Mouse (Mus musculus) liver, embryonic 15.5 days (tissue): ENCODE results near the gene Bcor. TPM values are rescaled to one million over a fixed set of nuclear protein-coding genes. Genes with fewer than 3 reads are reported as not detected.

Source experiments
- ATAC-seq: fragments of 200-750 bp; cut with Nextera tagmentation; 2 replicates; pipeline ENCODE4 v1.8.0; 2017; ENCODE audit warnings: moderate number of reproducible peaks, mild to moderate bottlenecking, moderate library complexity; ENCODE audit not compliant: insufficient read depth
- H3K27ac ChIP-seq: fragments of 300-500 bp; sonication (generic); replicated peaks from 2 replicates; pipeline ENCODE4 v1.5.1; 2015; ENCODE audit warnings: mild to moderate bottlenecking, inconsistent platforms
- H3K27me3 ChIP-seq: fragments of 300-500 bp; sonication (generic); 2 replicates; pipeline ENCODE4 v1.6.1; 2015; ENCODE audit warnings: mild to moderate bottlenecking, inconsistent platforms
- H3K36me3 ChIP-seq: fragments of 300-500 bp; sonication (generic); replicated peaks from 2 replicates; pipeline ENCODE4 v1.6.1; 2015; ENCODE audit warnings: moderate library complexity, mild to moderate bottlenecking, inconsistent platforms
- H3K4me1 ChIP-seq: fragments of 300-500 bp; sonication (generic); replicated peaks from 2 replicates; pipeline ENCODE4 v1.6.1; 2015; ENCODE audit warnings: inconsistent platforms
- H3K4me2 ChIP-seq: fragments of 300-500 bp; sonication (generic); 2 replicates; pipeline ENCODE4 v1.6.1; 2015; ENCODE audit warnings: moderate library complexity, mild to moderate bottlenecking, inconsistent platforms
- H3K4me3 ChIP-seq: fragments of 300-500 bp; sonication (generic); replicated peaks from 2 replicates; pipeline ENCODE4 v1.5.1; 2015; ENCODE audit warnings: mild to moderate bottlenecking, inconsistent platforms
- H3K9ac ChIP-seq: fragments of 300-500 bp; sonication (generic); 2 replicates; pipeline ENCODE4 v1.6.1; 2015; ENCODE audit warnings: moderate library complexity, mild to moderate bottlenecking, inconsistent platforms
- H3K9me3 ChIP-seq: fragments of 300-500 bp; sonication (generic); replicated peaks from 2 replicates; pipeline ENCODE4 v1.6.1; 2016; ENCODE audit warnings: inconsistent platforms
- WGBS: fragments of 180-500 bp; shearing (Covaris S2); methylation state at CpG from one replicate; pipeline ENCODE4 v1.1.7; 2015; ENCODE audit warnings: mixed read lengths; ENCODE audit not compliant: insufficient replicate concordance; 5-methylcytosine and 5-hydroxymethylcytosine counted together
- polyA plus RNA-seq: library from polyadenylated mRNA; unstranded; fragments of >200 nt; fragmentation: Nextera tagmentation; extraction: Ambion mirVana; gene quantifications from 2 replicates; pipeline ENCODE4 v1.2.1, GENCODE M21; 2015

The Bcor gene
- polyA plus RNA-seq, 1 experiment from 2014 or later: 4.3 TPM

DNA sequence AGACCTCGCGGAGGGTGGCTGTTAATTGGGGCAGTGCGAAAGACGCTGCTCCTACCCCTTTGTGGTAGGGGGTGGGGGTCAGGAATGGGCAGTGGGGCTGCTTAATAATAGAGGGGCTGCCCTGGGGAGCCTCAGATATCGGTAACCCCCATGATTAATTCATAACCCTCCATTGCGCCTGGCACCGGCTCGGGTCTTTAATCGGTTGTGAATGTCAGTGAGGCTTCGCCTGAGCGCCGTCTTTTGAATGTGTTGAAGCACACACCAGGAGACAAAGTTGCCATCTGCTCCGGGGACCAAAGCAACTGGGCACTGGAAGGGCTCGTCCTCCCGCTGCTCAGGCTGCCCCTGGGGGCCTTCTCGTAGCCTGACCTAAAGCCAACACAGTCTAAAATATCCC is 158.8 kb downstream of the Bcor start:
- peak overlapping the region; percentile 87 for H3K4me2 ChIP-seq
- H3K27me3 ChIP-seq: peaks cover 44% of the 10 kb centered on the region

DNA sequence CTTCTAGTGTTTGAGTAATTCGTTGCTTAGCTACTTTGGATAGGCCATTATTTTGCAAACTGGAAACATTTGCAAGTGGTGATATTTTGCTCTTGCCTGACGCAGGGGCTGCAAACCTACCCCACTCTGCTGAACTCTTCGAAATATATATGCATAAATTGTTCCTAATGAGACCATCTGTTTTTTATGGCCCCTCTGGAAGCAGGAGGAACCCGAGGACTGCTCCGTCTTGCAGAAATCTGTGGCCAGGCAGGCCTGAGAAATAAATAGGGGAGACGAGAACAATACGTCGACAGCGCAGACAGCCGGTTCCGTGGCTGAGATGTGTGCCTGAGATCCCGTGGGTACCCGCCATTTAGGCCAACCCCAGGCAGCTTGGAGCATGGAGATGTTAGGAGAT is 159.5 kb downstream of the Bcor start:
- H3K27me3 ChIP-seq: peaks cover 38% of the 10 kb centered on the region
- H3K36me3 ChIP-seq: no peaks in the 10 kb centered on the region
- no peaks in the 10 kb centered on the region for H3K9me3 ChIP-seq
- no peak overlapping the region for H3K27ac ChIP-seq
- no peak for ATAC-seq
- peaks cover 94% of the 10 kb centered on the region for H3K4me1 ChIP-seq
- no peak overlapping the region for H3K4me3 ChIP-seq
- no peak overlapping the region for H3K4me2 ChIP-seq
- WGBS: 49% methylated on average over 13 of the region's 13 CpGs
- no peak overlapping the region for H3K9ac ChIP-seq

More for the DNA sequence above, 158.8 kb downstream of the Bcor start:
- no peak for ATAC-seq
- H3K36me3 ChIP-seq: no peaks in the 10 kb centered on the region
- WGBS: 51% methylated on average over 16 of the region's 16 CpGs
- peak overlapping the region; percentile 64; the same call in 1 of the 2 replicates for H3K27ac ChIP-seq
- peak overlapping the region; percentile 45; the same call in 1 of the 2 replicates for H3K4me3 ChIP-seq
- no peaks in the 10 kb centered on the region for H3K9me3 ChIP-seq
- peaks cover 92% of the 10 kb centered on the region for H3K4me1 ChIP-seq
- H3K9ac ChIP-seq: peak overlapping the region; percentile 45; the same call in 1 of the 2 replicates

DNA sequence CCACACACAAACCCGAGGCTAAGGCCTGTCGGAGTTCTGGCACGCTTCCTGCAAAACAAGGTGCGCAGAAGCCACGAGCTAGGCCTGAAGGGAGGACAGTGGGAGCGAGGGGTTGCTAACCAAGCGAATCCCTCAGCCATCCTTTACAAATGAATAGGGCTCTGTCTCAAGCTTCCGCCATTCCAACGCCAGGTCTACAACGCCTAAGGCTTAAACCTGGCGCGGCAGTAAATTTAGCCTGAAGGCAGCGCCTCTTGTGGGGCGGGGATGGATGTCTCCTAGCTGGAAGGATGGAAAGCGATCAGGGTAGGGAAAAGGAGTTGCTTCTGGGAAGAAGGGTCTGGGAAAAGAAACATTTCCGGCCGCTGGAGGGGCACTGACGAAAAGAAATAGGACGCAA is 160.2 kb downstream of the Bcor start:
- peaks cover 95% of the 10 kb centered on the region for H3K4me1 ChIP-seq
- H3K9ac ChIP-seq: peak overlapping the region; percentile 58; the same call in 1 of the 2 replicates
- H3K4me3 ChIP-seq: no peak overlapping the region
- peak overlapping the region; percentile 89 for H3K4me2 ChIP-seq
- H3K27me3 ChIP-seq: peaks cover 32% of the 10 kb centered on the region
- 50% methylated on average over 19 of the region's 19 CpGs for WGBS
- H3K36me3 ChIP-seq: no peaks in the 10 kb centered on the region
- H3K27ac ChIP-seq: 0 out of 2 replicates have a peak overlapping the region, but pooled peaks have one; percentile 76
- no peak for ATAC-seq
- no peaks in the 10 kb centered on the region for H3K9me3 ChIP-seq

DNA sequence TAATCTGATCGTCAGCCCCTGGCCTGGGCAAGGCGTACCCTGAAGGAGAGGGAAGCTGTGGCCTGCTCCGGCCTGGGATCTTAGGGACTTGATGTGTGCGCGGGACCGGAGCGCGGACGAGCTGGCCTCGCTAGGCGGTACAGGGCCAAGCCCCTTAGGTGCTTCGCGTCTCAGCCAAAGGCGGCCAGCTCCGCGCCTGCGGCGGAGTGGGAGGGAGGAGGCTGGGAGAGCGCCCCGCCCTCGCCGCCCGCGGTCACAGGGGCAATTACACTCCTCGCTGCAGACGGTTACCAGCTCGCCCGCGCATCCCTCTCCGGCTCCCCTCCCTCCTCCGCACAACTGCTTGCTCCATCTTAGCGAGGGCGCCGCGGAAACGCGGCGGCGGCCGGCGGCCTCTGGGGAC is 161.2 kb downstream of the Bcor start:
- no peaks in the 10 kb centered on the region for H3K9me3 ChIP-seq
- no peaks in the 10 kb centered on the region for H3K36me3 ChIP-seq
- peaks cover 93% of the 10 kb centered on the region for H3K4me1 ChIP-seq
- WGBS: 5% methylated on average over 29 of the region's 41 CpGs
- peak; percentile 85 for ATAC-seq
- peak overlapping the region; percentile 57 for H3K4me3 ChIP-seq
- H3K27me3 ChIP-seq: peaks cover 30% of the 10 kb centered on the region
- peak overlapping the region; percentile 89 for H3K4me2 ChIP-seq
- peak overlapping the region; percentile 58 for H3K9ac ChIP-seq
- H3K27ac ChIP-seq: peak overlapping the region; percentile 76

DNA sequence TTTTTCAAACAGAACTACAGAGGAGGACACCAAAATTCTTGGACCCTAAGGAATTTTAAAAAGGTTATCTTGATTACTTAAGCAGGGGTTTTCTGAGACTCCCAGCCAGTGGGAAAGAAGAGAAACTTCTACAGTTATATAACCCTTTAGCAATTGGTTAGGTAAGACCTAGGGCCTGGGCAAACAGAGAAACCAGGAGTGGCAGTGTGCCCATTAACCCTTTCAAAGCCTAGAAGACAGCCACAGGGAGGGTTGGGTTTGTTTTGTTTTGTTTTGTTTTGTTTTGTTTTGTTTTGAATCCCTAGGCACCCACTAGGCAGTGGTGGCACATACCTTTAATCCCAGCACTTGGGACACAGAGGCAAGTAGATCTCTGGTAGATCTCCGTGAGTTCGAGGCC is 163.3 kb downstream of the Bcor start:
- peaks cover 87% of the 10 kb centered on the region for H3K4me1 ChIP-seq

DNA sequence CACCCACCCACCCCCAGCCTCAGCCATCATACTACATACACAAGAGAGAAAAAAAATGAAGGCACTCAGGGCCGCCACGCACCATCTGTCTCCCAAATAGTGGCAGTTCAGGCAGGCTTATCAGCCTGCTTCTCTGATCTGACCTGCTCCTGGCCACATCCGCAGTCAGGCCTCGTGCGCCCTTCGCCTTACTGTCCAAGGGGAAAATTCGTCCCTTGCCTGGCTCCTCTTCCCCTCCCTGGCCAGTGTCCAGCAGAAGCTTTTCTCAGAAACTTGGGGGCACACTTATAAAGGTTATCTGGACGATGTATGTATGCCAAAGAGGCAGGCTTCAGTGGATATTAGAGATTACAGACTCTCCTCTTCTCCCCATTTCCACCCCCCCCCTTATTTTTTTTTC is 163.7 kb downstream of the Bcor start:
- Histone ChIP-seq H3K27me3 (peaks cover 29% of the 10 kb centered on the region), H3K9me3 (no peaks in the 10 kb centered on the region), H3K27ac (peak overlapping the region; percentile 53; the same call in 1 of the 2 replicates), H3K4me3 (no peak overlapping the region), H3K4me1 (peaks cover 83% of the 10 kb centered on the region), H3K4me2 (no peak overlapping the region), H3K36me3 (no peaks in the 10 kb centered on the region), H3K9ac (no peak overlapping the region)
- 14% methylated on average over 8 of the region's 8 CpGs for WGBS
- no peak for ATAC-seq

More for the DNA sequence above, 163.3 kb downstream of the Bcor start:
- no peaks in the 10 kb centered on the region for H3K9me3 ChIP-seq
- H3K4me3 ChIP-seq: no peak overlapping the region
- peaks cover 30% of the 10 kb centered on the region for H3K27me3 ChIP-seq
- H3K27ac ChIP-seq: peak overlapping the region; percentile 53; the same call in 1 of the 2 replicates
- WGBS: 69% methylated on average over 2 of the region's 2 CpGs
- H3K36me3 ChIP-seq: no peaks in the 10 kb centered on the region
- H3K4me2 ChIP-seq: no peak overlapping the region
- no peak overlapping the region for H3K9ac ChIP-seq
- no peak for ATAC-seq

DNA sequence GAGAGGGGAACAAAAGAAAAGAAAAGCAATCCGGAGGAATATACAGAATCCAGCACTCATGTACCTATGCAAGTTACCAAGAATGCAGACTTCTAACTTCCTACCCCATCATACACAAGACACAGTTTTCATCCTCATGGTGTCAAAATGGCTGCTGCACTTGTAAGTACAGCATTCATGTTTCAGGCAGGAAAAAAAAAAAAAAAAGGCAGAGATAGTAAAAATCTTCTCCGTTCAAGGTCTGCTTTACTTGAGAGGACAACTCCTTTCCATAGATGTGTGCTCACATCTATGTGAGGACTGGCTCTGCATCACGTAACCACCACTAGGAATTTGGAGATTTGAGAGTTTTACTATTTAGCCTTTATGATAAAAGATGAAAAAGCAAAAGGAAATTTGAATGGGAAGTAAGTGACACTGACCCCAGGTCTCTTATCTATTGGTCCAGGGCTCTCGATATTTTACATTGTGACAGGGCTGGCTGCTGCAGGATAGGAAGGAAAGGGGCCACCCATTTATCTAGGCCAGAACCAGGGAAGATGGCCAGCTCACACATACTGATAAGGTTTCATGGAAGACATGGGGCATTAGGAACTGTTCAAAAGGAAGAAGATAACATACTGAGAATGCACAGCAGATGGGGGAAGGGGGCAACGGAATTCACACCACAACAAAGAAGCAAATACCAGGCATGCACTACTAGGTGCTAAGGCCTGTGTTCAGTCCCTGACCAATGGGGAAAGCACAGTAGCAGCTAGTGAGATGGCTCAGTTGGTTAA is 166.3 kb downstream of the Bcor start:
- no peak overlapping the region for H3K9ac ChIP-seq
- peaks cover 61% of the 10 kb centered on the region for H3K4me1 ChIP-seq
- H3K27ac ChIP-seq: peak overlapping the region; percentile 79
- H3K36me3 ChIP-seq: no peaks in the 10 kb centered on the region
- peaks cover 3% of the 10 kb centered on the region; the same call in 1 of the 2 replicates for H3K27me3 ChIP-seq
- 25% methylated on average over 5 of the region's 5 CpGs for WGBS
- peak; percentile 74 for ATAC-seq
- no peak overlapping the region for H3K4me3 ChIP-seq
- H3K9me3 ChIP-seq: no peaks in the 10 kb centered on the region
- H3K4me2 ChIP-seq: peak overlapping the region; percentile 35

DNA sequence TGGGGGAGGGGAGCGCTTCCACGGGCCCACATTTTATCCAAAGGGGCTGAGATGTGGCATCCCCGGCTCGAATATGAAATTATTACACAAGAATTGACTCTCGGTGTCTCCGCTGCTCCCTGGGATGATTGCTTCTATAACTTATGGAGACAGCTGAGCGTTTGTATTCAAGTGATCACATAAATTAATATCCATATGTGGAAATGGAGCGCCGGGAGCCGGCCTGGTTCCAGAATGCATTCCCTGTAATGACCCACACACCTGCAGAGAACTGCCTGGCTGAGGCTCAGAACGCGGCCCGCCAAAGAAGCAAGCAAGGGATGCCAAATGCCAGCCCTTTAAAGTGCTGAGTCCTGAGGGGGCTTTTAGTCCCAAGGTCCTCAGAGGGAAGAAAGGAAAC is 170.7 kb downstream of the Bcor start:
- no peak overlapping the region for H3K4me3 ChIP-seq
- no peaks in the 10 kb centered on the region for H3K36me3 ChIP-seq

DNA sequence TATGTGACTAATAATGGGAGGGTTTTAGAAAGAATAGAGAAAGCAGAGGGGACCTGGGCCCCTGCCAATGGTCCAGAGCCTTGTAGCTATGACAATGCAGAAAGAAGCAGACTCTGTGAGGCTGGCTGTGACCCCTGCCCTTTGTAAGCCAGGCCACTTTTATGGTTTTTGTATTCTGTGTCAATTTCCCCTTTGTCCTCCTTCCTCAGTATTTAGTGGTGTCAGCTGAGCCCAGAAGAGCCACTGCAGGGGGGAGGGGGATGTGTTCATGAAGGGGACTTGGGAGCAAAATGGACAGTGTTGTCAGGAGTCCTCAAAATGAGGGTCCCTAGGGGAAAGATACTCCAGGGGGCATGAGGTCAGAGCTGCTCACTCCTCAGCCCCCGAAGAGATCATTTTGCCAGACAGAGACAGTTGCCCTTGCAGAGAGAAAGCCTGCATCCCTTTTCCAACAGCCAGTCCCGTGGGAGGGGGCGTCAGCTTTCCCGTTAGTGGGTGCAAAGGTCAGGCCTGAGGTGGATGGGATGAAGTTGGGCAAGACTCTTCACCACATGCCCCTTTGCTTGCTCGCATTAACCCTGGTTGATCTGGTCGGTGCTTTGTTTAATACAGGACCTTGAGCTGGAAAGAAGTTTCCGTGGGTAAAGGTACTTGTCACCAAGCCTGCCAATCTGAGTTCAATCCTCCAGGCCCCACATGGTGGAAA is 171.8 kb downstream of the Bcor start:
- H3K9me3 ChIP-seq: no peaks in the 10 kb centered on the region
- no peak for ATAC-seq
- no peak overlapping the region for H3K4me3 ChIP-seq

More for the DNA sequence above, 170.7 kb downstream of the Bcor start:
- Histone ChIP-seq H3K27ac (no peak overlapping the region), H3K9me3 (no peaks in the 10 kb centered on the region), H3K27me3 (no peaks in the 10 kb centered on the region), H3K4me2 (no peak overlapping the region), H3K4me1 (peaks cover 23% of the 10 kb centered on the region), H3K9ac (no peak overlapping the region)
- 80% methylated on average over 13 of the region's 13 CpGs for WGBS
- ATAC-seq: no peak

DNA sequence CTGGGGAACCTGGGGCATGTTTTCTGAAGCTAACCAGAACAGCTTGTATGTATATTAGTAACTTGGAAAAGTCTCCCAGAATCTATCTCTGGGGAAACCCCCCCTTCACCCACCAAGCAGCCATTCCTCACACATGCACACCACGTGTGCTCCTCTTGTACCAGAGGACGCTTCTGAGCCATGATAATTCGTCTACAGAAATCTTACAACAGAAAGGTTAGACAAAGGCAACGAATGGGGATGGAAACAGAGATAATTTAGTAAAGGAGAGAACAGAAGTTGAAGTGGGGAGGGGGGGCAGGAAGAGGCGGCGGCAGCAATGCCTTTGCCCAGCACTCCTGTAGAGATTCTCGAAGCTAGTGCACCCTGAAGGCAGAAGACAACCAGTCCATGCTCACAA is 172.6 kb downstream of the Bcor start:
- Histone ChIP-seq H3K4me3 (no peak overlapping the region), H3K9ac (no peak overlapping the region), H3K4me2 (no peak overlapping the region), H3K27me3 (no peaks in the 10 kb centered on the region), H3K4me1 (peaks cover 7% of the 10 kb centered on the region; the same call in 1 of the 2 replicates), H3K36me3 (no peaks in the 10 kb centered on the region), H3K9me3 (no peaks in the 10 kb centered on the region), H3K27ac (no peak overlapping the region)
- no peak for ATAC-seq
- WGBS: 32% methylated on average over 7 of the region's 7 CpGs

More for the DNA sequence above, 171.8 kb downstream of the Bcor start:
- Histone ChIP-seq H3K9ac (no peak overlapping the region), H3K4me2 (no peak overlapping the region), H3K27me3 (no peaks in the 10 kb centered on the region), H3K36me3 (no peaks in the 10 kb centered on the region), H3K4me1 (peaks cover 12% of the 10 kb centered on the region), H3K27ac (no peak overlapping the region)
- WGBS: 57% methylated on average over 7 of the region's 7 CpGs
